ENCODE assay signal across 26 mouse cellular contexts in genomic region chrX:168312158-168312557, GRCm38 (mm10).
DNase-seq lines count a peak whose midpoint lies in the region; ATAC-seq lines count a peak whose summit lies in the region.
"Had no signal": no experiment of that assay in that cellular context is flagged by ENCODE, and none has a peak within 500 bp of the region (broad histone marks: within the 10 kb centered on the region; RNA-seq: fewer than 3 reads in every experiment).

No protein-coding gene starts in this region.

- no peak overlapping the region for H3K4me3 ChIP-seq in kidney, embryonic 14.5 days (ENCODE audit: low read length)
- H3K4me3 ChIP-seq: embryonic facial prominence, embryonic 13.5 days; embryonic facial prominence, embryonic 15.5 days; erythroblast, embryonic 14.5 days; forebrain, embryonic 10.5 days; forebrain, embryonic 12.5 days had no signal

- WGBS in kidney, embryonic 14.5 days, result 91% methylated on average over 1 of the region's 1 CpGs

- H3K4me1 ChIP-seq in kidney, embryonic 14.5 days (ENCODE audit: control insufficient read depth, insufficient read depth, low read length), result no peaks in the 10 kb centered on the region
- H3K4me1 ChIP-seq: embryonic facial prominence, embryonic 13.5 days; embryonic facial prominence, embryonic 15.5 days; forebrain, embryonic 10.5 days; forebrain, embryonic 12.5 days had no signal

- no peak overlapping the region for H3K27ac ChIP-seq in kidney, embryonic 14.5 days (ENCODE audit: low read depth, low read length)
- H3K27ac ChIP-seq: embryonic facial prominence, embryonic 13.5 days; embryonic facial prominence, embryonic 15.5 days; forebrain, embryonic 10.5 days; forebrain, embryonic 12.5 days had no signal

- no peaks in the 10 kb centered on the region for H3K36me3 ChIP-seq in kidney, embryonic 14.5 days (ENCODE audit: control insufficient read depth, insufficient read depth, low read length)
- H3K36me3 ChIP-seq: embryonic facial prominence, embryonic 13.5 days; embryonic facial prominence, embryonic 15.5 days; forebrain, embryonic 10.5 days; forebrain, embryonic 12.5 days; G1E had no signal

- peak; percentile 66 for ATAC-seq in common myeloid progenitor, adult 5-6 weeks (replicated peaks; ENCODE audit: low read depth, poor library complexity, severe bottlenecking)
- ATAC-seq in megakaryocyte progenitor cell, adult 5-6 weeks (replicated peaks; ENCODE audit: poor library complexity), result peak; percentile 54; the same call in 1 of the 2 replicates
- ATAC-seq in kidney, embryonic 14.5 days (ENCODE audit: low FRiP score, low TSS enrichment), result no peak
- ATAC-seq: activated CD4-positive, CD25-positive, alpha-beta regulatory T cell, adult 4 months; forebrain, embryonic 14.5 days; forebrain, embryonic 16.5 days; Patski had no signal

- peak; percentile 1 to 3 for DNase-seq in spleen, postnatal 36 days (ENCODE audit: low spot score in 2 of 2)
- no peak for DNase-seq in spleen, postnatal 14 days (ENCODE audit: low spot score in 2 of 2)
- no peak for DNase-seq in heart, postnatal 4 days
- DNase-seq in right cerebral cortex, adult 2 months (ENCODE audit: low spot score in 2 of 2), result no peak
- DNase-seq: adrenal gland, adult 8-10 months; adrenal gland, postnatal 14 days; adrenal gland, postnatal 36 days; cerebellum, adult 11-12 months; cerebellum, adult 2 months; cerebellum, adult 9-10 months; cerebellum, postnatal 10 days; cerebellum, postnatal 25 days; embryo, embryonic 11 days had no signal

- no peaks in the 10 kb centered on the region for H3K9me3 ChIP-seq in kidney, embryonic 14.5 days (ENCODE audit: control insufficient read depth, low read length)
- H3K9me3 ChIP-seq: embryonic facial prominence, embryonic 13.5 days; embryonic facial prominence, embryonic 15.5 days; forebrain, embryonic 10.5 days; forebrain, embryonic 12.5 days; G1E had no signal

- H3K4me2 ChIP-seq in kidney, embryonic 14.5 days (replicated peaks; ENCODE audit: low read depth, low read length), result no peak overlapping the region
- H3K4me2 ChIP-seq: embryonic facial prominence, embryonic 13.5 days; embryonic facial prominence, embryonic 15.5 days; forebrain, embryonic 12.5 days had no signal

- H3K9ac ChIP-seq in kidney, embryonic 14.5 days (ENCODE audit: low read depth, low read length), result no peak overlapping the region
- H3K9ac ChIP-seq: embryonic facial prominence, embryonic 13.5 days; embryonic facial prominence, embryonic 15.5 days; forebrain, embryonic 12.5 days had no signal

- H3K27me3 ChIP-seq in kidney, embryonic 14.5 days (ENCODE audit: control insufficient read depth, insufficient read depth, low read length), result no peaks in the 10 kb centered on the region
- H3K27me3 ChIP-seq: embryonic facial prominence, embryonic 15.5 days had no signal

Comparison
In these comparisons a context has a peak if more than half of its experiments do, and no peak if none do; other contexts are left out.
1. DNase-seq: peak in spleen, postnatal 36 days (2 of 2); none in spleen, postnatal 14 days (0 of 2), heart, postnatal 4 days (single experiment) and right cerebral cortex, adult 2 months (0 of 2).